Mouse (Mus musculus) kidney, adult 18-20 months (tissue): Measurements from ENCODE around the gene Rexo1.
A peak's percentile ranks its signal among the peaks of the same experiment; 100 is the strongest.

Experiments
- DNase-seq: peaks from one replicate; pipeline ENCODE4 v3.0.0; 2021

Rexo1 gene

GRCm38 (mm10) chr10:80503599-80504220, 57.6 kb downstream of the Rexo1 start:
- DNase-seq, result no peak

- DNase-seq, result no peak
Measured at GRCm38 (mm10) chr10:80502819-80503314, 58.5 kb downstream of the Rexo1 start.

- DNase-seq, result no peak
Measured at GRCm38 (mm10) chr10:80502291-80502690, 59.1 kb downstream of the Rexo1 start.

GRCm38 (mm10) chr10:80496421-80496820, 64.9 kb downstream of the Rexo1 start:
- no peak for DNase-seq

- DNase-seq, result no peak
Measured at GRCm38 (mm10) chr10:80495901-80496300, 65.5 kb downstream of the Rexo1 start.

GRCm38 (mm10) chr10:80494732-80495131, 66.6 kb downstream of the Rexo1 start, which contains the start of gene Onecut3:
Gene Onecut3 (plus strand): TSS chr10:80494835.
- peak; percentile 48 for DNase-seq
